Mouse (Mus musculus) gastrocnemius, postnatal 36 days (tissue): ENCODE measurements around the gene Atp23. TPM values are rescaled to one million over a fixed set of nuclear protein-coding genes. Genes with fewer than 3 reads are reported as not detected.

Source experiments
- DNase-seq, 2 experiments: peaks; one replicate each; pipeline ENCODE4 v3.0.0; 2022
- intact Hi-C: fragments of 180-260 bp; cut with DNase I; formaldehyde crosslinking; loops from one replicate; pipeline ENCODE4 v1.15.1; 2025
- total RNA-seq, 2 experiments: library from RNA; stranded (reverse); gene quantifications; 2 replicates each; pipeline ENCODE4 v1.2.3; 2021

Gene Atp23
- total RNA-seq, 2 experiments from 2014 or later: 1.3 to 1.7 TPM

DNA sequence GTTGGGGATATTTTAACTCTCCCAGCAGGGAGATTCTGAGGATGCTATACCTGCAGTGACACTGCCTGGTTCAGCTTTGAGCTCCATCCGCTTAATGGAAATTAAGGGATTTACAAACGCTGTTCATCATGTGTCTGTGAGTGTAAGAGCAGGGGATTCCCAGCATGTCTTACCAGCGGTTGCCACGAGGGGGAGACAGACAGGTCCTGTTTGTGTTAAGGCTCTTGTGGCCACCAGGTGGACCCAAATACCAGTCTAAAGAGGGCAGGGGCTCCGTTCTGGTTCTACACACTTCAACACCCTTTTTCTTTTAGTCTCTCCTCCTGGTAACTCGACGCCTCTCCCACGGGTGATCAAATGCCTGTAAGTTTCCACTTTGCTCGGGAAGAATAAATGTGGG is 17.9 kb upstream of the Atp23 start:
- peak; percentile 89 to 97 for DNase-seq
- intact Hi-C loops: loop anchor here (1.0 kb wide), 2 partner anchors 71 to 111 kb away; partner anchors contain the start of gene Tsfm

DNA sequence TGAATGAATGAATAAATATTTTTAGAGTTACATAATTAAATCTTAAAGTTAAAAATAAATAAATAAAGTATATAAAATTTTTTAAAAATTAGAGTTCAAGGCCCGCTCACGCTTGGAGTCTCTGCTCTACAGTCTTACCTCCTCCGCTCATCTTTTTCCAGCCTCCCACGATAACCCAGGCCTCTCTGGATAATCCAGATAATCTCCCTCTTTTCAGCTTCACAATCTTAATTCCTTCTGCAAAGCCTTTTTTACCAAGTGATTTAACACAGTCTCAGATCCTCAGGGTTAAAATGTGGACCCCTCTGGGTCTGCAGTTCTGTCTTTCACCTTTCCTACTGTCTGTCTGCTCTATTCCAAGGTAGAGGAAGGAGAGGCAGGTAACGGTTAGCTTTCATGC is 13.1 kb upstream of the Atp23 start:
- intact Hi-C loops: no loop called here

DNA sequence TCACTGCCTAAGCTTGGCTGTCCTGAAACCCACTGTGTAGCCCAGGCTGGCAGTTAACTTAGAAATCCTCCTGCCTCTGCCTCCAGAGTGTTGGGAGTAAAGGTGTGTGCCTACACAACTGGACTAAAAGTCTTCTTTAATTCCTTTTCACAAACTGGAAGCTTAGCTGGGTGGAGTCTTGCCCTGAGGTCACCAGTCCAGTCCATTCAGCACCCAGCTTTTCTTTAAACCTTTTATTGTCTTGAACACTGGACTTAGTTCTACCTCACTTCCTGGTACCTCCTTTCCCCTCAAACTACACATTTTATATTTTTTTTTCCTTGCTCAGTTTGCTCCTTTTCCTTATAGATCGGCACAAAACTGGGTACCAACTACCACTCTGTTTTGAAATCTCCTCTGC is 10.3 kb upstream of the Atp23 start:
- intact Hi-C loops: no loop called here
- no peak for DNase-seq

More for the DNA sequence above, 13.1 kb upstream of the Atp23 start:
- DNase-seq: no peak

DNA sequence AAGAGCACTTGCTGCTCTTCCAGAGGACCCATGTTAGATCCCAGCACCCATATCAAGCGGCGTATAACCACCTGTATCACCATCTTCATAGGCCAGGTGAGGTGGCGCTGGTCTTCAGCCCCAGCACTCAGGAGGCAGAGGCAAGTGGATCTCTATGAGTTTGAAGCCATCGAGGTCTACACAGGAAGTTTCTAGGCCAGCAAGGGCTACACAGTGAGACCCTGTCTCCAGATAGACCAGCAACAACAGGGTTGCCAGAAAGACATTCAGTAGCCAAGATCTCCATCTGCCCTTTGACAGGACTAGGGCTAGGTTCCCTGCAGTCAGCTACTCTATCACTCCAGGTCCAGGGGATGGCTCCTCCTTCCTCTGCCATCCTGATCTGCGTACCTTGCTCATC is 5.7 kb upstream of the Atp23 start:
- no peak for DNase-seq
- intact Hi-C loops: no loop called here

DNA sequence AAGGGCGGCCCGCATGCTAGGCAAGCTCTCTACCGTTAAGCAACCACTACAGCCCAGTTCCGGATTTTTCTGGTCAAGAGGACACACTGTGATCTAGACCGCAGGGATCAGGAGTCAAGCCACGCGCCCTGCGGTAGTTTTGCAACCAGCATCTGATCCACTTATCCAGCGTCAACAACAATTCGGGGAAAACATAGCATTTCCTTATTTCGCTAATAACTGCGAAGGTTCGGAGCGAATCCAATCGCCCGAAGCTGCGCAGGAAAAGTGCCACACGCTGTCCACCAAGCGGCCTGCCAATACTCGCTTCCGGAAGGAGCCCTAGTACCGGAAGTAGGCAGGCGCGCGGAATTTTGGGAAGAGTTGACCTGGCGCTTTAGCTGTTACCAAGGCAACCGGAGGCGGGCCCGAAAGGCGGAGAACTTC is 4.5 kb upstream of the Atp23 start:
- intact Hi-C loops: no loop called here
- DNase-seq: peak; percentile 82 to 95

DNA sequence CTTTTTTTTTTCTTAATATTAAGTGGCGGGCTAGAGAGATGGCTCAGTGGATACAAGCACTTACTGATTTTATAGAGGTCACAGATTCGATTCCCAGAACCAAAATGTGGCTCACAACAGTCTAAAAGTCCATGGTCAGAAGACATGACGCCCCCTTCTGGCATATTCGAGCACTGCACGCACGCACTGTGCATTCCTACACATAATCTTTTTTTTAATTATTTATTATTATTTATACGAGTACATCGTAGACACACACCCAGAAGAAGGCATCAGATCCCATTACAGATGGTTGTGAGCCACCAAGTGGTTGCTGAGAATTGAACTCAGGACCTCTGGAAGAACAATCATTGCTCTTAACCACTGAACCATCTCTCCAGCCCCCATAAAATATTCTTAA is 3.9 kb upstream of the Atp23 start:
- intact Hi-C loops: no loop called here
- no peak for DNase-seq

DNA sequence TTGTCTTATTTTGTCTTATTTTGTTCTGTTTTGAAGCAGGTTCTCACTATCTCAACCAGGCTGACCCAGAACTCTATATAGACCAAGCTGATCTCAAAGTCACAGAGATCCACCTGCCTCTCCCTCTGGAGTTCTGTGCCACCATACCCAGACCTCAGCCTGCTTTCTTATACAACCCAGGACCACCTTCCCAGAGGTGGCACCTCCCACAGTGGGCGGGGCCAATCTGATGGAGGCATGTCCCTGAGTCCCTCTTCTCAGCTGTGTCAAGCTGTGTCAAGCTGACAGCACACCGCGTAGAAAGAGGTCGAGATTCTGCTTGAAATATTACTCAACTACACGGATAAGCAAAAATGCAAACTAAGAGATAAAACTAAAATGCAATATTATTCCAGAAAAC is 3.1 kb upstream of the Atp23 start:
- DNase-seq: no peak
- intact Hi-C loops: no loop called here

DNA sequence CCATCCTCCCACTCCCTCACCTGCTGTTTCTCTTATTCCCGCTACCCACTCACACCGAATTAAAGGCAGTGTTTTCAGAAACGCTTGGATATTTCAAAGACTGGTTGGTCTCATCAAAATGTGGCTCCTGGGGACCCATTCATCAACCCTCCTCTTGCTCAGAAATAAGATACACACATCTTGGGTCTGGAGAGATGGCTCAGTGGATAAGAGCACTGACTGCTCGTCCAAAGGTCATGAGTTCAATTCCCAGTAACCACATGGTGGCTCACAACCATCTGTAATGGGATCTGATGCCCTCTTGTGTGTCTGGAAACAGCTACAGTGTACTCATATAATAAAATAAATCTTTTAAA is 311 bp upstream of the Atp23 start:
- intact Hi-C loops: no loop called here
- DNase-seq: no peak

DNA sequence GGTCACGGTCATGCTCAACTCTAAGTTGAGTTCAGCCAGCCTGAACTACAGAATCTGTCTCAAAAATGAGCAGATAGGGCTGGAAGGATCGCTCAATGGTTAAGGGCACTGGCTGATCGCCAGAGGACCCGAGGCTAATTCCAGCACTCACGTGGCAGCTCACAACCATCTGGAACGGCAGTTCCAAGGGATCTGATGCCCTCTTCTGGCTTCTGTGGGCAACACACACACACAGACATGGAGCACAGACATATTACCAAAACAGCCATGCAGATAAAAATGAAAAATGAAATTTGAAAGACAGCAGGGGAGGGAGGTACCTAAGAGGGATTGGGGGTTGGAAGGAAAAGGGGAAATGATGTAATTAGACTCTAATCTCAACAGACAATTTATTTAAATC is 5.3 kb downstream of the Atp23 start:
- intact Hi-C loops: no loop called here
- no peak for DNase-seq

DNA sequence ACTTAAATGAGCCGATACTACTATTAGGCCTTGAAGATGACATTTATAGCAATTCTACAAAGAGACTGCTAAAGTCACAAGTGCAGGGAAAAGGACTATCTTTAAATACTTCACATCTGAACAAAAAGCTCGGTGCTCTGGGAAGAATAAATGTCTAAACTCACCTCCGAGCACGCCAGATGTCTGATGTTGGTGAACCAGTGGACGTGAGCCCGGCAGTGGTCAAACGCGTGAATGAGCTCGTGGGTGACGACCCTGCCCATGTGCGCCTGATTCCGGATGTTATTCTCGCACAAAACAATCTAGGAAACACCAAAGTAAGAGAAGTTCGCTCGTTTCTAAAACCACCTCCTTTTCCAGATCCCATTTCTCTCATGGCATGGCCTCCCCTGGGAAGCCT is 7.1 kb downstream of the Atp23 start:
- no peak for DNase-seq
- intact Hi-C loops: no loop called here

DNA sequence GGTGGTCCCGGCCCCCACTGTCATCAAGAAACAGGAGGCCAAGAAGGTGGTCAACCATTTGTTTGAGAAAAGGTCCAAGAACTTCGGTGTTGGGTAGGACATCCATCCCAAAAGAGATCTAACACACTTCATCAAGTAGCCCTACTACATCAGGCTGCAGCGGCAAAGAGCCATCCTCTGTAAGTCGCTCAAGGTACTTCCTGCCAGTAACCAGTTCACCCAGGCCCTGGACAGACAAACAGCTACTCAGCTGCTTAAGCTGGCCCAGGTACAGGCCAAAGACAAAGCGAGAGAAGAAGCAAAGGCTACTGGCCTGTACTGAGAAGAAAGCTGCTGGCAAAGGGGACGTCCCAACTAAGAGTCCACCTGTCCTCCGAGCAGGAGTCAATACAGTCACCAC is 8.0 kb downstream of the Atp23 start:
- no peak for DNase-seq
- intact Hi-C loops: no loop called here

DNA sequence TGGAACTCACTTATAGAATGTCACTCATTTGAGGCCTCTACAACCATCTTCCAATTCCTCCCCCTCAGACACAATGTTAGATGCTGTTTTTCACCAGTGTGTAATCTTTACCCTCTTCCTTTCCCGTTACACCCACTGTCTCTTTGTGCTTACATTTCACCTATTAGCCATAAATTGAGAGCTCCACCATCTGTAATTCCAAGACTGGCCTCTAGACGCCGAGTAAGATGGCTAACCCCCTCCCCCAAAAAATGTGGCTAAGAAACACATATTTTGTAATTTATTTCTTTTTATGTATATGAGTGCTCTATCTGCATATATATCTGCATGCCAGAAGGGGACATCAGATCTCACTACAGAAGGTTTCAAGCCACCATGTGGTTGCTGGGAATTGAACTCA is 27.4 kb downstream of the Atp23 start:
- DNase-seq: no peak
- intact Hi-C loops: no loop called here

DNA sequence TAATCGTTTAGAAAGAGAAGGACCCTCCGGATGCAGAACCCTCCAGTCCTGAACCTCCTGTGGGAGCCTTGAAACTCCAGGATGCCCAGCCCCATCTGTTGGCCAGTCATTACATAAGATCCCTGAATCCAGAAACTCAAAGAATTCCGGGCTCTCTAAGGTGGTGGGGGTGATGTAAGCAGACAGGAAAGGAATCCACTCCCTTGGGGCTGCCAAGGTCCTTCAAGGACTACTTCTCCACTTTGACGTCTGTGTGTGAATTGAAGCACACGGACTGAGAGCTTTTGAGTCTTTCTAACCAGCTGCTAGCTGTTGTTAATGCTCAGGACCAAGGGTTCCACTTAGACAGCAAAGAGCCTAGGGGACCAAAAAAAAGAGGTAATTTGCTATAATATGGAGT is 28.9 kb downstream of the Atp23 start:
- DNase-seq: no peak
- intact Hi-C loops: no loop called here

DNA sequence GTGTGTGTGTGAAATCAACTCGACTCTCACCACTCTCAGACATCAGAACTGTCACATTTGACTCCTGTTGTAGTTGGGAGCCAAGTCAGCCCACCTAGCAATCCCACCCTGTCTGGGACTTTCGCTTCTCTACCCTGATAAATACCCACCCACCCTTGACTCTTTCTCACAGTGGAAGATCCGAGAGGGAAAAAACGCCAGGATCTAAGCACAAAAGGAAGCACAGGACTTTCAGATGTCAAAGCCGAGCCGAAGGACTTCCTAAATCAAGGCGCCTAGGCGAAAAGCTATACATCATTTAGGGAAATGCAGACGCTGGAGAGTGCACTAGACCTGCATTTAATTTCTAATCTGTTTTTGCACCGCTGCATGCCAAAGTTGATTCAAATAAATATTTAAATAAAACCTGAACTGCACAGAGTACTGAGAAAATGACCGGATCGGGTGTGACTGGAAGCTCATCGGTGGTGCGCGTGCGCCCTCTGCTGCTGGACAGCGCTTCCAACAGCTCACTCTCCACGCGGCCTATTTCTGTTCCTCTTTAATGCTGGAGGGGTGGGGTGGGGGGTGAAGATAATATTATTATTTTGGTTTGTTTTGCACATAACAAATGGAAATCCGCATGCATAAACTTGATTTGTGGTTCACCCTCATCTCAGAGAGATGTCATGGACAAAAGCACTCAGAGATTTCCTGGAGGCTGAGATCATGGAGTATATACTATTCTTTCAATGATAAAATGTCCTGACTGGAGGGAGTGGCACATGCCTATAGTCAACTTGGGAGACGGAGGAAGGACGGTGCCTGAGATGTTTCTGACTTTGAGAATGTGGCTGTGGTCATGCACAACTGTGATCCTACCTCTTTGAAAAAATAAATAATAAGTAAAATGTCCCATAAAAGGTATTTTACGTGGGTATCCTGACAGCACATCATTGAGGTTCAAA is 31.5 kb downstream of the Atp23 start:
- intact Hi-C loops: loop anchor here (5.0 kb wide), 1 partner anchor 37 kb away; no protein-coding TSS in a partner anchor
- peak; percentile 60 to 64 for DNase-seq

DNA sequence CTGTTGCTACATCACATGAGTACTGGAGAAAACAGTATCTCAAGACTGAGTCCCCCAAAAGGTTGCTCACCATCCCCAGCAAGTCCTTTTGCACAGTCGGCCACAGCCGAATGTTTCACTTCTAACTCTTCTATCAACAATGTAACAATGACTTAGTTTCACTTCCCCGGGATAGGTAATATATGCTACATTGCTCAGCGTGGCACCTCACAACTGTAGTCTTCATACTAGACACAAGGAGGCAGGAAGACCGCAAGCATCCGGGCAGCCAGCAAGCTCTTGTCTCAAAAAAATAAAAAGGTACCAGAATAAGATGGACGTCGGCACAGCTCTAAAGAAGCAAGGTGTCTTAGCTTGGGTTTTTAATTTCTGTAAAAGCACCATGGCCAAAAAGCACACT is 35.9 kb downstream of the Atp23 start:
- intact Hi-C loops: loop anchor here (5.0 kb wide), 1 partner anchor 33 kb away; no protein-coding TSS in a partner anchor
- DNase-seq: no peak

DNA sequence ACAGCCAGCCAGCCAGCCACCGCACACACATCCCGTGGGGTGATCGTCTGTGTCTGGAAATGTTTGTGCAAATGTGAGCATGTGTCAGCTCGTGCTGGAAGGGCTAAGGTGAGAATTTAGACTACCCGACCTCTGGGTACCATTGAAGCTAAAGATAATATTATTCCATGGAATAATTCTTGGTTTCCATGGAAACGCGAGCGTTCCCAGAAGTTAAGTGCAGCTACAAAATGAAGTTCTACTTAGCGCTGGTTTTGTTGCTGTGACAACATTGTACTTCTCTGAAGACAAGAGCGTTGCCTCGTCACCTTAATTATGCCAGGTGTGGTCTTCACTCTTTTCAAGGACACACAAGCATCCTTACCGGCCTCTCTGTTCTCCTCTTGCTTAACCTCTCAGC is 39.0 kb downstream of the Atp23 start:
- DNase-seq: no peak
- intact Hi-C loops: no loop called here

DNA sequence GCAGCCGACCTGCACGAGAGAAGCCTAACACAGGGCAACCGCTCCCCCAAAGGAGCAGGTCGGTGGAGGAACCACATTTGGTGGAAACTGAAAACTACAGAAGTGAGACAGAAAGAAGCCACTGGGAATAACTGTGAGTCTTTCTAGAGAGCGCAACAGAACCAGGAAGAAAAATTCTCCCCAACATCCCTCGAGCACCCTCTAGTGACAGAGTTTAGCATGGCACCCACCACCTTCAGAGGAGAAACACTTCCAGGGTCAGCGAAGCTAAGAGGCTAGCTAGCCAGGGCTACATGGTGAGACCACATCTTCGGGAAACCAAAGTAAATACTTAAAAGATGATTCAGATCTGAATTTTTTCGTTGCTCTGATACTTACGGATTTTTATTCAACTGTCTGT is 47.9 kb downstream of the Atp23 start:
- no peak for DNase-seq
- intact Hi-C loops: no loop called here

DNA sequence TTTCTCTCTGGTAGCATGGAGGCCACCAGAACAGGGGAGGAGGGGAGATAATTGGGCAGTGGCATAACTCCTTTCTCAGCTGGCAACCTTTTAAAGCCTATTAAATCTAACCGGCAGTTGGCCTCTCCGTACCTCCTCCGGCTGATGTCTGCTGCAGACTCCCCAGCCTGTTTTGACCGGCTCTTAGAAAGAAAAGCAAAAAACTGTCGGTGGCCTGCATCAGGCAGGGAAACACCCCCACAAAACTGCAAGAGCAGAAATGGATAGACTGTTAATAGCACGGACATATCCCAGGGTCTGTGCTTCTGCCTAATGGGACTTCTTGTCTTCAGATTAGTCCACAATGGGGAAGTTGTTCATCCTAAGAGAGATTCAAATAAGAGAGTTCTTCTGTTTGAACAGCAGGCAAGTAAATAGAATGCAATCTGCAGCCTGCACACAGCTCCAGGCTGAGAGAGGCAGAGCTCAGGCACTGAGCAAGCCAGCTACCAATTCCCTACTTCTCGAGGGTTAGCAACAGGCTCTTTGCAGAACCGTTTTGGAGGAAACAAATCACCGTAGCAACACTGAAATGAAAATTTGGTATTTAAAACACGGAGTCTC is 55.7 kb downstream of the Atp23 start:
- intact Hi-C loops: no loop called here
- no peak for DNase-seq

DNA sequence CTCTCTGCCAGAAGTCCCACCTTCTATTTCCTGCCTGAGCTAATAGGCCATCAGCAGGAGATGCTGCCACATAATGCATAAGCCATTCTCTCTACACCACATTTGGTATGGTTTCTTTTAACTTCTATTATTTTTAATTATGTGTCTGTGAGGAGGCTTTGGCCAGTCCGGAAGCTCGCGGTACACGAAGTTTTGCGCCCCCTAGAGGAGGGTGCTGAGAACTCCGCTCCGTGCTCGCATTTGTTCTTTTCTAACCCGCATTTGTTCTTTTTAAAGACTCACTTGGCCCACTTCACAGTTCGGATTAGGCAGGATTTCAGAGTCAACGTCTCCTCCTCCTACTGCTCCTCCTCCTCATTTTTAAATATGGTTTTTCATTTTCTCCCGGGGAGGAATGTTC is 56.5 kb downstream of the Atp23 start:
- no peak for DNase-seq
- intact Hi-C loops: no loop called here

DNA sequence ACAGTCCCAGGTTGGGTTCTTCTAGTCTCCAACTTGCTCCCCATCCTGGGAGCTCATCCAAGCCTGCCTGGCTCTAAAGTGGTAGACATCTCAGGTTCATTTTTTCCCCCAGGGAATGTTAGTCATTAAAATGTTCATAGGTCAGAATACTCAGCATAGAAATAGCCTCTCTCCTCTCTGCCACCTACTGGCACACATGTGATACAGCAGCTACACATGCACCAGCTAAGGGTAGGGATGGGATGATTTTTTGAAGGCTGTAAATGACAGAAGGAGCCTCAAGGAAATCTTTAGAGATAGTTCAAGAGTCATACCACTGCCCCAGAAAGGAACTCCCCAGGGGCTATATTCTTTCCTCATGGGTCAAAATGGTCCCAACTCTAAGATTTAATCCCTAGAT is 60.9 kb downstream of the Atp23 start:
- DNase-seq: no peak
- intact Hi-C loops: no loop called here

DNA sequence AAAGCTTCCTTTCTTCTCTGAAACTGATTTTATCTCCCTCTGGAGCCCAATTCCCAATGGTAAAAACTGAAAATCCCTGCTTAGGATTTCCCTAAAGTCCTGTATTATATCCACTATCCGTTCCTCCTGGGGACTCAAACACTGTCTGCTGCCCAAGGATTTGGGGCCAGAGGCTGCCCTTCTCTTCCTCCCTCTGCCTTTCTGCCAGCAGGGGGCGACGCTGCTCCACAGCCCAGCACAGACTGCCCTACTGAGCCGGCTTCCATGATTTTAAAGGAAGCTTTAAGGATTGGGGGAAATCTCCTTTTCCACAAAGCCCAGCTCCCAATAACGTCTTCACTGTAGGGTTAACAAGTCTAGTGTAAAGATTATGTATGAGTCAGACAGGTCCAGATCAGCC is 68.1 kb downstream of the Atp23 start:
- intact Hi-C loops: loop anchor here (5.0 kb wide), 1 partner anchor 34 kb away; no protein-coding TSS in a partner anchor
- DNase-seq: no peak

DNA sequence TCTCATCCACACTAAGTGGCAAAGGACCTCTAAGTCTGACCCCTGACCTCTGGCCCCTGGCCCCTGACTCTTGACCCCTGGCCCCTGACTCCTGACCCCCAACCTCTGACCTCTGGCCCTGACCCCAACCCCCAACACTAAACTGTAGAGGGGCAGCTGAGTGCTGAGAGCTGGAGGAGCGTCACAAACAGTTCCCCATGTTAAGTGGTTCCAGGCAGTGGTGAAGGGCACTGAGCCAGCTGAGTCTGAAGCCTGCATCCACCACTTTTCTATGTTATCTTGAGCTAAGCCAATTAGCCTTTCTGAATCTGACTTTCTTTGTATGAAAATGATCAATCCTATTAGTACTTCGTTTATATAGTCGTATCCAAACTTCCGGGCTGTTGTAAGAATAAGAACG is 69.8 kb downstream of the Atp23 start:
- DNase-seq: no peak
- intact Hi-C loops: loop anchor here (5.0 kb wide), 1 partner anchor 36 kb away; no protein-coding TSS in a partner anchor
